Mouse (Mus musculus): Measurements from ENCODE around the gene Iqcc.

Iqcc gene

DNA sequence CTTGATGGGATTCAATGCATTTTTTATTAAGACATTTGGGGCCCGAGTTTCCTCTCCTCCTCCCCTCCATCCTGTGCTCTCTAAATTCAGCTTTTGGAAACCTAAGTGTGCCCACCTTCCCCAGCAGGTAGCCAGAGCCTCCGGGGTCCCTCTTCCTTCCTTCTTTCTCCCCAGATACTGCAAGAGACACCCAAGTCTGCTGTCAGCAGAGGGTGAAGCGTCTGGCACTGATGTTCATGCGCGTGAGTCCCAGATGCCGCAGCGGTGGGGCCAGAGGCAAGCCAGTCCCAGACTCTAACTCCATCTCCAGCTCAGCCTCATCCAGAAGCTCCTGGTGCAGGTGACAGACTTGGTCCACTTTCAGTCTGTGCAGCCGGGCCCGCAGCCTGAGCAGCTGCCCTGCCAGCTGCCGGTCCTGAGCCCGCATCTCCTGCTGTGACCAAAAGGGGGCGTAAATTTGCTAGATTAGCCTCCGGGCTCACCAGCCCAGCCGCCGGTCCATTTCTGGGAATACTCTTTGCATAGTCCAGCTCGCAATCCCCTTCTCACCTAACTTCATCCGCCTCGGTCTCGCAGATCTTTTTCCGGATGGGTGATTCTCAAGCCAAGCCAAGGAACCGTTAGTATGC lies 41.9 kb downstream of the Iqcc start:
- DNase-seq, result peak; percentile 68

- no peak for DNase-seq
Measured at GRCm38 (mm10) chr4:129575171-129575844, 43.6 kb downstream of the Iqcc start.

- DNase-seq, result no peak
Measured at GRCm38 (mm10) chr4:129573430-129573829, 45.5 kb downstream of the Iqcc start, which contains the start of gene Lck. Gene Lck (minus strand): TSS chr4:129573641.

DNA sequence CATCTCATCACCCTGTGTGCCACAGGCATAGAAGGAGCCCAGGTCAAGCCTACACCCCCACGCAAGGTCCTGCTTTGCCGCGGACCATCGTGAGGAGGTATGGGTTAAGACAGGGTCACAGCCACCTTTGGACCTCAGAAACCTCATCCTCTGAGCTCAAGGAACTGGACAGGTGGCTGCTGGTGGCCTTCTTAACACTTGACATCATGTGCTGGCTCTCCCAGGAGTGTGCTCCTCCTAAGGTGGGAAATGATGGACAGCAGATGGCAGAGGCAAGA lies 45.9 kb downstream of the Iqcc start:
- DNase-seq, result no peak

DNA sequence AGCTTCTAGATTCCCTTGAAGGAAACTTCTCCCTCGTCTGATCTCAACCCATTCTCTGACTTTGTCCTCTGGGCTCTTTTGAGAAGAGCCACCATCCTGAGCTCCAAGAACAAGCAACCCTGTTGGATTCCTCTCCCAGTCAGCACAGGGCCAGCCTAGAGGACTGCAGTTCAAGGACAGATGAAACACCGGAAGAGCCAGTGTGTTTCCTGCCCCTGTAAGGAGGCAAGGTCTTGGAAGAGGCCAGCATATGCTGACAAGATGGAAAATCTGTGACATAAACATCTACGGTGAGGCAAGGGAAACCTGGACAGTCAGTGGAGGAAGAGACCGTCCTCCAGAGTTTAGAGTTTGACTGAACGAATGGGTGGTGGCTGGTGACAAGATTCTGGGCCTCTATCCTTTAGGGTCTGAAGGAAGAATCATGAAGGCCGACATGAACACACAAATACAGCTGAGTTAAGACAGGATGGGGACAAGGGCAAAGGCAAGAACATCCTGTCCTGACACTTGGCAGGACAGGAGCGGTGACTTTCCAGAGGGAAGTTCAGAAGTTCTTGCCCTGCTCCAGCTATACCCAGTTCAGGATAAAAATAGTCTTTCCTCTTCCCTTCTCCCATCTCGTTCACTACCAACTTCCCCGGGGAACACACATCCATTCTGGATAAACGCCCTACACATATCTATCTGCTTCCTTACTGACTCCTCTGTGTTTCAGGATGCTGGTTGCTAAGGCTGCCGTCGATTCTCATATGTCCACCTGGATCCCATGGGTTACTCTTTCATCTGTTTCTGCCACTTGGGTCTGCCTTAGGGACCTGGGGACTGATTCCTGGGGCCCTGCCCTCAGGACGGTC lies 46.4 kb downstream of the Iqcc start:
- DNase-seq, result no peak

GRCm38 (mm10) chr4:129571551-129572084 lies 47.3 kb downstream of the Iqcc start:
- no peak for DNase-seq

DNA sequence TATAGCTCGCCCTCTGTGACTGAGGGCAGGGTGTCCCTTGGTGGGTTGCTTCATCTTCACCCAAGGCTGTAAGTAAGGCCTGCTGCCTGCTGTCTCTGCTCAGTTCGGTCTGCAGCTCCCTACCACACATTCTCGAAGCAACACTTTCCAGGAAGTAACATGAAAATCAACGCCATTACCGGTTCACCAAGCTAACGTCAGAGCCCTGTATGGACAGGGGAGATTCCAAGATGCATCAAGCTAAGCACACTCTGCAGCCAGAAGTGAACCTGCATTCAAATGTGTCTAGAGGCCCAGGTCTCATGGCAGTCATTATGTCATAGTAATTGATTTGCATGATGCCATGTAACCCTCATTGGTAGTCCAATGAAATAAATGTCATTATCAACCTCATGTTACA lies 48.9 kb downstream of the Iqcc start:
- DNase-seq, result no peak

- DNase-seq, result no peak
Measured at GRCm38 (mm10) chr4:129568366-129568765, 50.5 kb downstream of the Iqcc start.

- no peak for DNase-seq
Measured at GRCm38 (mm10) chr4:129565139-129565538, 53.8 kb downstream of the Iqcc start.

All from right cerebral cortex, postnatal 14 days (tissue).